Mouse (Mus musculus): Measurements from ENCODE around the gene Slc6a21.
A peak's percentile ranks its signal among the peaks of the same experiment; 100 is the strongest.
"Not testable (repeated sequence)": the region's sequence is repeated elsewhere in the genome, so short reads cannot be mapped to it uniquely, and the experiment has no call there.

The Slc6a21 gene

DNA sequence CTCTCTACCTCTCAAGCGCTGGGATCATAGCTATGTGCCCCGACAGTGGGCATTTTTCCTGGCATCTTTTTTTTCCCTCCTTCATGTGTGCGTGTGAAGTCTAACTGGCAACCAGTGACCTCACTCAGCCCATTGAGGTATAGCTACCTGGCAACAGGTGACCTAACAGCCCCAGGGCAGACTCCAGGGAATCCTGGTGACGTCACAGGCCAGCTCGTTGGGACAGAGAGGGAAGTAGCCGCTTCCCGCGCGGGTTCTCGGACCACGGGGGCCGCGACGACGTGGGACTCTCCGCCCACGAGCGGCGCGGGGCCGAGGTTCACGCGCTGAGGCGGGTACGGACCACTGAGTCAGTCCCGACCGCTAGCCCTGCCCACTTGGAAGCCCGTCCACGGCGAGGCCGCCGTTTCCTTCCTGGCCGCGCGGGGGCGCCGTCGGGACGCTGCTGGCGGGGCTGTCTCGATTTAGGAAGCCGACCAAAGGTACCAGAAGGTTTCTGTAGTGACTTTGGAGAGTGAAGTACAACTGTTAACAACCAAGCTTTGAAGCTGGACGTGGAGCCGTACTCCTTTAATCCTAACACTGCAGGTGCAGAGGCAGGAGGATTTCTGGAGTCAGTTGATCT, at the start of gene Slc6a21:
TSS of gene Slc6a21 (plus strand) at position 378 of the 625 bp plus-strand sequence.
- DNase-seq: peak; percentile 78

DNA sequence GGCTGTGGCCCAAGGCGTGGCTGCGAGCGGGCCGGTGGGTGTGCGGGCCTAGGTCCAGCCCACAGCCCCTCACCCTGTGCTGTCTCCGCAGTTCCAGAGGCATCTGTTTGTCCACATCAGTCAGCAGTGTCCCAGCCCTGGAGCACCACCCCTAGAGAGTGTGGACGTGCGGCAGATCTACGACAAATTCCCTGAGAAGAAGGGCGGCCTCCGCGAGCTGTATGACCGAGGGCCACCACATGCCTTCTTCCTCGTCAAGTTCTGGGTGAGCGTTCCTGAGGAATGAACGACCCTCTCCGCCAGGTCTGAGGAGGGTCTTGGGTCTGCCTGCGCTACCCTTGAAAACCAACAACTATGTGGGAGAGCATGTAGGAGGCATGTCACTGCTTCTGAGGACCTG, 48.8 kb upstream of the Slc6a21 start:
- no peak for DNase-seq

DNA sequence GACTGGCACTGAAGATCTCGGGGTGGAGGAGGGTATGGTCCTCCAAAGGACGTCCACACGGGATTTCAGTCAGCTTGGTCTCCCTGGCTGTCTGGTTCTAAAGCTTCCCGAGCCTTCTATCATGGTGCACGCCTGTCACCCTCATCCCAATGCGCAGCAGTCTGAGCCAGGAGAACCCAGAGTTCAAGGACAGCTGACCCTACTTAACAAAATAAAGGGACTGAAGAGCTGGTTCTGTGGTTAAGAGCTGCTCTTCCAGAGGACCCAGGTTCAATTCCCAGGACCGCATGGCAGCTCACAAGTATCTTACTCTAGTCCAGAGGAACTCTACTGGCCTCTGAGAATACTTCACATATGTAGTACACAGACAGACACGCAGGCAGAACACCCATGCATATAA, 48.3 kb upstream of the Slc6a21 start:
- DNase-seq: no peak

DNA sequence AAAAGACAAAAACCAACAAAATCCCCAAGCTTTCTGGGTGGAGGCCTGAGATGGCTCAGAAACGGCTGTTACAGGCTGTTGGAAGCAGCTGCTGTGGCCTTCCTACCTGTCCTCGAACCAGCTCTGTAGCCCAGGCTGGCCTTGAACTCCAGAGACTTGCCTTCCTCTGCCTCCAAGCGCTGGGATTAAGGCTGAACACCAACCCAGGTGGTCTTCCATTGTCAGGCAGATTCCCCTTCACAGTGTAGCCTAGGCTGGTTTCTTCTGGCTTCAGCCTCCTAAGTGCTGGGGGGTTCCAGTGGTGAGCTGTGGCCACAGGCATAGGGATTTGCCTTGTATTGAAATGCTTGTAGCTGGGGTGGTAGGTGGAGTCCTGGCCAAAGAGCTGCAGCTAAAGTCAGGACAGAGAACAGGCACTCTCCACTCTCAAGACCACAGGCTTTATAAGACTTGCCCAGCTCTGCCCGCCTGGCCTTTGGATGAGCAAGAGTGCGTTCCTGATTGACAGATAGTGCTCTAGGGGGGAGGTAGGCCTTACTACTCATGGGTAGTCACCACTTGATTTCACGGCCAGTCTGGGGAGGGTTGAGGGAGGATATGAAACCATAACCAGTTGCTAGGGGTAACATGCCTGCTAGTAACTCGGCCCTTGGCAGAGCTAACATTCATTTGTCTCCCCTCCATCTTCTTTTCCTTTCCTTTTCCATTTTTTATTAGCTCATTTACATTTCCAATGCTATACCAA, 47.7 kb upstream of the Slc6a21 start:
- no peak for DNase-seq

DNA sequence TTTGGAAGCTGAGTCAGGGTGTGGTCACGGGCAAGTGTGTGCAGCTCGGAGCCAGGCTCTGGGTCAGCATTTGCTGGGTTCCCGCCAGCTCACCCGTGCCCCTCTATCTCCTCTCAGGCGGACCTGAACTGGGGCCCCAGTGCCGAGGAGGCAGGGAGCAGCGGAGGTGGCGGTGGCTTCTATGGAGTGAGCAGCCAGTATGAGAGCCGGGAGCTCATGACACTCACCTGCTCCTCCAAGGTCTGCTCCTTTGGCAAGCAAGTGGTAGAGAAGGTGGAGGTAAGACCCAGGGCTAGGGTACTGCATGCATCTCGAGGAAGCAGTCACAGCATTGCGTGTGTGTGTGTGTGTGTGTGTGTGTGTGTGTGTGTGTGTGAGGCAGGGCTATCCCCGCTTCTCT, 46.1 kb upstream of the Slc6a21 start:
- no peak for DNase-seq

DNA sequence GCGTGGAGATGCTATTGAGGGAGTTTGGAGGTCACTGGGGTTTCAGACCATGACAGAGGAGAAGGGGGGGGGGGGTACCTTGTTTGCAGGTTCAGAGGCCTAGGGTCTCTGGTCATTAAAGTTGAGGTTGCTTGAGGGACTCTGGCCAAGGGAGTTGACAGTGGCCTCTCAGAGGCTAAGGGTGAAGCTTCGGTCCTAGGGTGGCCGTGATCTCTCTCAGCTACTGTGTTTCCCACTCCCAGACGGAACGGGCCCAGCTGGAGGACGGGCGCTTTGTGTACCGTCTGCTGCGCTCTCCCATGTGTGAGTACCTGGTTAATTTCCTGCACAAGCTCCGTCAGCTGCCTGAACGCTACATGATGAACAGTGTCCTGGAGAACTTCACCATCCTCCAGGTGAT, 45.4 kb upstream of the Slc6a21 start:
- DNase-seq: no peak

DNA sequence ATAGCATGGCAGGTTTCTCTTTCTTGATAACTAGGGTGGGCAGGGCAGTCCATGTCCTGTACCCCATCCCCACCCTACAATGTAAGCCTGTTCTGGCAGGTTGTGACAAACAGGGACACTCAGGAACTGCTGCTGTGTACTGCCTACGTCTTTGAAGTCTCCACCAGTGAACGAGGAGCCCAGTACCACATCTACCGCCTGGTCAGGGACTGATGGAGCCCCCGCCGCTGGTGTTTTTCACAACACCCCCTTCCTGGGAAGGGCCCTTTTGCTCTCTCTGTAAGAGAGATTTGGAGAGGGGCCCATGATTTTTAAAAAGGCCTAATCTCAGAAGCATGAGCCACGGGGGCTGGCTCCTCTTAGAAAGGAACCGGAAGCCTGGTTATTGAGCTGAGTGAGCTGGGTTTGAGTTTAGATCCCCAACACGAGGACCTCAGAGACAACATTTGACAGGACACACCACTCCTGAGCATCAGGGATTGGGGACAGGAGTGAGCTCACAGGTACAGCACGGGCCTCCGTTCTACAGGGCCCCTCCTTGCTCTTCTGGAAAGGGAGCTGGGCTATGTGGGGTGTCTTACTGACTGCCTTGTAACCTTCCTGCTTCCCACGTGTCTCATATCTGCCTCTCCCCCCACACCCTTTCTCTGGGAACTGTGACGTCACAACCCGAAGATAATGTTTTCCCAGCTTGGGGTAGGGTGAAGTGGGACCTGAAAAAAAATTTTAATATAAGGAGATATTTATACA, 44.4 kb upstream of the Slc6a21 start:
- DNase-seq: no peak

DNA sequence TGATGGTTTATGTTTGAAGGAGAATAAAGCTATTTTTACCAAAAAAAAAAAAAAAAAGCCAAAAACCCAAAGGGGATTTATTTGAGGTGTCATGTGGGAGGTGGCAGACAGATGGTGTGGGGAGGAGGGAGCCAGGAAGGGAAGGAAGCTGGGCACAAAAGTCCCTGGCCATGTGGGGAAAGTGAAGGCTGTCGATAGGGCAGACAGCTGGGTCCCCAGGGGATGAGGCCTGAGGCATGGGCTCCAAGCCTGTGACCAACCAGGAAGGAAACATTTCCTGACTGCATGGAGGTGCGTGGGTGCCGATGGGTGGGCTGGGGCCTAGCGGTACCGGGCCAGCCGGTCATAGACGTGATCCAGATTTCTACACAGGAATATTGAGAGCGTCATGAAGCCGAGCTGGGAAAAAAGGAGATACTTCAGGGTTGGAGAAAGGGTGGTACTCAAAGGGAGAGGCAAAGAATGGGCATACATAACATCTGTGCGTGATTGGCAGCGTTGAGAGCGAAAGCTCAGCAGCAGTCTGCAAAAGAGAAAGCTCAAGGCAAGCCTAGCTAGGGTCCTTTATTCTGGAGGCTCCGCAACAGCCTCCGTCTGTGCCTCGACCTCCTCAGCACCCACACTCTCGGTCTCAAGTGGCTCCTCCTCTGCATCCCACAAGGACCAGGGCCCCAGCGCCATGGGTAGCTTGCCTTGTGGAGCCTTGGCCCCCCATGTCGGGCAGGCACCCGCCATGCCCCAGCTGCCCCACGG, 43.6 kb upstream of the Slc6a21 start:
- no peak for DNase-seq

DNA sequence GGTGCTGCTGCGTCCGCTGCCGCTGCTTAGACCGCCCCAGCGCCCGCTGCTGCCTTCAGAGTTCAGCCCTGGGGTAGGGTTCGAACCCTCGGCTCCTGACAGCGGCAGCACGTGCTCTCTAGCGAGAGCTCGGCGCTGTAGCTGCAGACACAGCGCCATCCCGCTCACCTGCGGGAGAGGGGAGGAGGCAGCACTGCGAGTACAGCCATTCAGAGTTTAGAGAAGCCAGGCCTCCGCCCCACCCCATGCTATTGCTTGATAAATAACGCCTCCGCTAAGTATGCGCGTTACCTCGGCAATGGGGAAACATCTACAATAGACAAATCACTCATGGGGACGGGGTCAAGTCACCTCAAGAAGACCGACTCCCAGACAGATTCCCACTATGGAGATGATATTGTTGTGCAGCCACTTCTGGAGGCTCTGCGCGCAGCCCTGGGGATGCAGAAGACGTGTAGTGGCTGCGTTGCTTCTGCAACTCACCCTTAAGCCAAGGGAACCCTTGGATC, 42.9 kb upstream of the Slc6a21 start:
- no peak for DNase-seq

DNA sequence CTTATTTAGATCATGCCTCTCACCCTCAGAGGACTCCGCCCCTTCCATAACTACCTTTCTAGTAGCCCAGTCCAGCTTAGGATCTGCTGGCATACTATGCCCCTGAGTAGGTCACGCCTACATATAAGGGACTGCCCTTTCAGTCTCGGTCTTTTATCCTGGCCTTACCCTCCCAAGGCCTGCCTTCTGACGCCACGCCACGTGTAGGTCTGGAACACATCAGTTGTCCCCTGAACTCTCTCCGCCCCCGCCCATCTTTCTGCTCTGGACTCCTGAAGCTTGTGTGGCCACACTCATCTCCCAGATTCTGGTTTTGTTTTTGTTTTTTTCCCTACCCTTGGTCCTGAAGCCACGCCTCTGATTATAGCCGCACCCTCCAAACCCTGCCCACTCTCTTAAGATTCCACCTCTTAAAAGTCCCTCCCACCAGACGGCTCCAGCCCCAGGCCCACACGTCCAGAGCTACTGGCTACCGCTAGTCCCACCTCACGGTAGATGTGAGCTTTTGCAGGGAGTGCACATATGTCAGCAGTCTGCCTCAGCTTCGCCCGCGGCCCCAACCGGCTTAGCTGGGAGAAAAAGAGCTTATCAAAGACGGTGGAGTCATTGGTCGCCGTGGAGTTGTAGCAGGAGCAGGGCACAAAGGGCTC, 42.3 kb upstream of the Slc6a21 start:
- no peak for DNase-seq

DNA sequence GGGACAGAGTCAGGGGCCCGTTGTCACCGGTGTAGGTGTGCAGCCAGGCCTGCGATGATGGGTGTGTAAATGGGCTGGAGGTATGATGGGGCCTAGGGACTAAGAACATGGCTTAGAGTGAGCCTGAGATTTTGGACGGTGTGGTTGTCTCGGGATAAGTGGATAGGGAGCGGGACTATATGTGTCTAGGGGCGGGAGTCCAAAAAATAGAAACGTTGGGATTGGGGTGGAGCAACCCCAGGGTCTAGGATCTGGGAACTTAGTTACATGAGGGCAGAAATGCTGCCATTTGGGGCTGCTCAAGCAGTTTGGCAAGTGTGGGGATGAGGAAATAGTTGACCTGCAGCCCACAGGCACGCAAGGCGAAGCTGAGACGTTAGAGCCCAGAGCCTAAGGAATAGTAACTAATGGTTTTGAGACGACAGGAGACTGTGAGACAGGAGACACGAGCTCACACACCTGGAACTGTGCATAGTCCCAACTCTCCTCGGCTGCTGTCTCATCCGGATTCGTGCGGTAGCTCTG, 41.6 kb upstream of the Slc6a21 start:
- DNase-seq: no peak

DNA sequence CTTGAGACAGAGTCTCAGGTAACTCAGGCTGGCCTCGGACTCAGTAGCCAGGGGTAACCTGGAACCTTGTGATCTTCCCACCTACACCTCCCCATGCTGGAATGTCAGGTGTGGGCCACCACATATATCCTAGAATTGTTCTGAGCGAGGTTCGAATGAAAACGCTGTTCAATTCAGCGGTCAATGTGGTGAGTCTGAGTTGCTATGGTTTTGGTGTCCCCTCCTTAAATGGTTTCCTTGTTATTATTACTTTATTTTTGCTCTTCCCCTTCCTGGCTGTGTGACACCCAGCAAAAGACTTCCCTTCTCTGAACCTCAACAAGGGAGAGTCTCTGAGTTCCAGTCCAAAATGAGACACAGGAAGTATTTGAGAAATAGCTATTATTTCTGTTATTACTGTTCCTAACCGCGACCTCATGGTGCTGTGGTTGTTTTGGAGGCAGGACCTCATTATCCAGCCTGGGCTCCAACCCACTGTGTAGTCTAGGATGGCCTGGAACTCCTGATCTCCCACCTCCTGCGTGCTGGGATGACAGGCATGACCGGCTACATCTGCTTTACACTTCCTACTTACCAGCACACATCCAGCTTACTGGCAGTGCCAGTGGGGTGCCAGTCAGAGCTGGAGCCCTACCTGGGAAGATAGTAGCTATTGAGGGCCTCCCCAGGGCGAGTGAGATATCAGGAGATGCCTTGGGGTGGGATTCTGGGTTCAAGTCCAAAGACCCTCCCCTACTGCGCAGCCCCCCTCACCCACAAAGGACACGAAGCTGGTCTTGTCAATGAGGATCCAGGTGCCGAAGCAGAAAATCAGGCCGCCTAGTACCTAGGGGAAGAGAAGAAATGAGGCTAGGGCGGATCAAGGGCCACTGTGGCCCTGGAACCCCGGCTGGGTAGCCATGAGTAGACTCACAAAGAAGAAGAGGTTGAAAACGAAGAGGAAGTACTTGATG, 39.3 kb upstream of the Slc6a21 start:
- no peak for DNase-seq

DNA sequence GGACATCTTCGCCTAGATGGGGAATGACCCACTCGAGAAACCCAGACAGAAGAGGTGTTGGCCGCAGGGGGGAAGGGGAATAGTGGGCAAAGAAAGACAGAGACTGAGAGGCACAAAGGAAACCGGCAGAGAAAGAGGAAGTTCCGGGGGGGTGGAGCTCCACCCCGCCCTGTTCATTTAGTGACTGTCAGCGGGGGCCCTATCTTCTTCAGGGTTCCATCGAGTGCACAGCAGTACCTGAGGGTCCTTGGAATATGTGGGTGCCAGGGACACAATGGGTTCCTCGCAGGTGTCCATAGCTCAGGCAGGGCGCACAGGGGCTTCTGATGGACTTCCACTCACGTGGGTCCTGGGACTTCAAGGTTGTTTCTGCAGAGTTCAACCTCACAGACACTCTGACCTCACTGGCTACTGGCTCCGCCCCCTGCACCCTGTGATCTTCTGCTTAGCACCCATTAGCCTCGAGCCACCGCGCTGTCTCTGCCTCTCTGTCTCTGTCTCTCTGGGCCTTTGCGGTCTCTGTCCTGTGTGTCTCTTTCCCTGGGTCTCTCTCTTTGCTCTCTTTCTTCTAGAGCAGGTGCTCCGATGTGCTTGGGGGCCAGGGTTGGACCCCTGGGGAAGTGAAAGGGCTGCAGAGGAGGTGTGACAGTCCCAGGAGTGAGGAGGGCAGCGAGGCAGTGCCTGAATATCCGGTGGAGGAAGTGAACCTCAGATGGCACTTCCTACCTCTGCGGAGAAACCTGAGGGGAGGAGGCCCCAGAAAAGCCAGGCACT, 38.4 kb upstream of the Slc6a21 start, which contains the start of gene Cd37:
TSS of gene Cd37 (minus strand) at position 393 of the 774 bp plus-strand sequence.
- DNase-seq: no peak

DNA sequence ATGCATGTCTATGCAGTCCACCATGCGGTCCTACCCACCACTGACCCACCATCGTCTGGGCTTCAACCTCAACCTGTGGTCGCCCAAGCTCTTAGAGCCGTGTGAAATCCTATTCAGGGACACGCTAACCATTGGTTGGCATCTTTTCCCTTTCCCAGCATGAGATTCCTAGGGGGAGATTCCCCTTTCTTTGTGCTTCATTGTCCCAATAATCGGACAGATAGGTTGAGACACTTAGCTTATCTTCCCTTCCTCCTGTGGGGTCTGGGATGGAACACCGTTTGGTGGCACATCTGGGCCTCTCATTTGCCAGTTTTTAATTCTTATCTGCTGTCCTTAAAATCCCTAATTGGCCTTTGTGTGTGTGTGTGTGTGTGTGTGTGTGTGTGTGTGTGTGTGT, 37.2 kb upstream of the Slc6a21 start:
- no peak for DNase-seq

DNA sequence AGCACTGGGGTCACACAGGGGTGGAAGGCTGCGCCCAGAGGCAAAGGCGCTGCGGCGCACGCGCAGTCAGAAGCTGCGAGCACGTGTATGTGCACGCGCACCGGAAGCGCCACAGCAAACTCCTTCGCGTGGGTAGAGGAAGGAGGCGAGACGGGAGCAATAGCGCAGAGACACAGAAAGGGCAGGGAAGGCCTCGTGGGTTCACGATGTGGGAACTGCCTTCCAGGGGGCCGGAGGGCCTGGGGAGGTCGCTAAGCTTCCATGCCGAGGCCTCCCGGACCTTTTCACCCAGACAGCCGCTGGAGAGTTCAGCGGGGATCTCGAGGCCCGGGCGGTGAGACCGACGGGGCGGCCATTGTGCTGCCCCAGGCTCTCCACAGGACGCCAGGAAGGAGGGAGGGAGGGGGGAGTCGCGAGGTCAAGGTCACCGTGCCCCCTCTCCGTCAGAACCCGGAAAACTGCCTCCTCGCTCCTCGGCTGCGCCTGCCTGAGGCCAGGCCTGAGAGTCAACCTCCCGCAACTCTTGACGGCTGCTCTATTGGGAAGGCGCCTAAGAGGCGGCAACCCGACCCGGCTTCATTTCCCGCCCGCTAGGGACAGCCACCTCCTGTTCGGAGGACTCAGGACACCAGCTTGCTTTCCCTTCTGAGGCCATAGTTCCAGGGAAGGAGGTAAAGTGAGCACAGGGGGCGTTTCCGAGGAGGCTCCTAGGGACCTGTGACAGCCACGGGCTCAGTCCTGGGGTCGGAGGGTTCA, 36.5 kb upstream of the Slc6a21 start, which contains the start of gene Slc6a16:
TSS of gene Slc6a16 (plus strand) at position 453 of the 756 bp plus-strand sequence.
- peak; percentile 54 for DNase-seq

DNA sequence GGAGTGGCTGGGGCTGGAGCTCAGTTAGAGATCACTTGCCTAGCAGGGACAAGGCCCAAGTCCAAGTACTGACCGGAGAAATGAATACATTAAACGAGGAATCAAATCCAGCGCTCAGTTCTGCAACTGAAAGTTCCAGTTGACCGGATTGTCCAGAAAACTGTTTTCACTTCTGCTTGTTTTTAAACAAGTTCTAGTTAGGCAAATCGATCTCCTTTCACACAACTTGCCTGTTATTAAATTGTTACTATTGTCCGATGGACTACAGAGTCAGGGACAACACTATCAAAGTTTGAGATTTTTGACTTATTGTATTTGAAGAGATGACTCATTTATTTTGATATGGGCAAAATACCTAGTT, 35.9 kb upstream of the Slc6a21 start:
- DNase-seq: no peak

DNA sequence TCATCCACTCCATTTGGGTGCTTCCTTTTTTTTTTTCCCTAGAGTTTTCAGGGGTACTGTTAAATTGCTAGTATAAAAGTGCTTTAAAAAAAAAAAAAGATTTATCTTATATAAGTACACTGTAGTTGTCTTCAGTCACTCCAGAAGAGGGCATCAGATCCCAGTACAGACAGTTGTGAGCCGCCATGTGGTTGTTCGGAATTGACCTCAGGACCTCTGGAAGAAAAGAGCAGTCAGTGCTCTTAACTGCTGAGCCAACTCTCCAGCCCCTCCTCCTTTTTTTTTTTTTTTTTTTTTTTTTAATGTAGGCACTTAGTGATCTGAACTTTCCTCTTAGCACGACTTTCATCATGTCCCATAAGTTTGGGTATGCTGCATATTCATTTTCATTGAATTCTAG, 29.6 kb upstream of the Slc6a21 start:
- no peak for DNase-seq

DNA sequence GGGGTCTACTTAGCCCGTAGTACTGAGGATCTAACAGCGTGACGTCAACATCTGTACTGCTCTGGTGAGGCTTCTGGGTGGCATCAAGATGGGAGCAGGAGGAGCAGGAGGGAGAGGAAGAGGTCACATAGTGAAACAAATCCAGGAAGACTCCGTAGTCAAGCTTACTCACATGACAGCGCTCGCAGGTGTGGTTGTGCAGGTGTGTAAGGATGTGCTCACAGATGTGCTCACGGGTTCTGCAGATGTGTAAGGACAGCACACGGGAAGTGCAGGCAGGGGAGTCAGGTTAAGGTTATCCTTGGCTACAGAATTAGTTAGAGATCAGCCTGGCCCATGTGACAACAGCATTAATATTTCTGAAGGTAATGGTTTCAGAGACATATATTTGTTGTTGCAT, 23.5 kb upstream of the Slc6a21 start:
- DNase-seq: no peak

DNA sequence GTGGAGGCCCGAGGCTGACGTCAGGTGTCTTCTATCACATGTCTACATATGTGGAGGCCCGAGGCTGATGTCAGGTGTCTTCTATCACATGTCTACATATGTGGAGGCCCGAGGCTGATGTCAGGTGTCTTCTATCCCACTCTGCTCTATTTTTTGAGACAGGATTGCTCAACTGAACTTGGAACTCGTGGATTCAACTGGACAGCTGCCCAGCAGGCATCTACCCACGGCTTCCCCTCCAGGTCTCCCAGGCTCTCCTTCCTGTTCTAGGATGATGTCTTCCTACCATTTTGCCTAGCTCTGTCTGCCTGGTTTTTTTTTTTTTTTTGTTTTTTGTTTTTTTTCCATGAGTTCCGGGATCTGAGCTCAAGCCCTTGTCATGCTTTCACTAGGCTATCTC, 21.5 kb upstream of the Slc6a21 start:
- DNase-seq: not testable (repeated sequence)
